Mouse (Mus musculus) left cerebral cortex, postnatal 25 days (tissue): Measurements from ENCODE around the gene Sctr. TPM values are rescaled to one million over a fixed set of nuclear protein-coding genes. Genes with fewer than 3 reads are reported as not detected.

ENCODE experiments used
- DNase-seq, 2 experiments: peaks; one replicate each; pipeline ENCODE4 v3.0.0; 2022; ENCODE audit warnings: low spot score in 2 of 2, mixed read lengths in 1 of 2
- intact Hi-C: fragments of 180-260 bp; cut with DNase I; formaldehyde crosslinking; loops from one replicate; pipeline ENCODE4 v1.15.1; 2025
- total RNA-seq, 2 experiments: library from RNA; stranded (reverse); gene quantifications; 2 replicates each; pipeline ENCODE4 v1.2.3; 2021

Gene Sctr
- total RNA-seq, 2 experiments from 2014 or later, result 0.53 to 0.62 TPM

- intact Hi-C loops, result no loop called here
- no peak for DNase-seq
Measured at GRCm38 (mm10) chr1:120024331-120025049, 17.8 kb downstream of the Sctr start.

GRCm38 (mm10) chr1:120025050-120025439 is 18.4 kb downstream of the Sctr start:
- intact Hi-C loops, result no loop called here
- DNase-seq, result no peak

- intact Hi-C loops, result no loop called here
- no peak for DNase-seq
Measured at GRCm38 (mm10) chr1:120027693-120028092, 21.0 kb downstream of the Sctr start.

- DNase-seq, result no peak
- intact Hi-C loops, result loop anchor here (5.0 kb wide), 1 partner anchor 122 kb away; no protein-coding TSS in a partner anchor
Measured at GRCm38 (mm10) chr1:120030474-120030873, 23.8 kb downstream of the Sctr start.

- intact Hi-C loops, result loop anchor here (1.0 to 5.0 kb wide), 2 partner anchors 60 to 119 kb away; no protein-coding TSS in a partner anchor
- peak; percentile 77 to 79 for DNase-seq
Measured at GRCm38 (mm10) chr1:120032804-120033468, 26.2 kb downstream of the Sctr start.

- intact Hi-C loops, result loop anchor here (1.0 to 5.0 kb wide), 2 partner anchors 60 to 119 kb away; no protein-coding TSS in a partner anchor
- no peak for DNase-seq
Measured at GRCm38 (mm10) chr1:120033469-120033854, 26.8 kb downstream of the Sctr start.

- no peak for DNase-seq
- intact Hi-C loops, result loop anchor here (5.0 kb wide), 1 partner anchor 118 kb away; no protein-coding TSS in a partner anchor
Measured at GRCm38 (mm10) chr1:120034793-120035192, 28.1 kb downstream of the Sctr start.

GRCm38 (mm10) chr1:120035456-120036034 is 28.9 kb downstream of the Sctr start:
- intact Hi-C loops, result no loop called here

GRCm38 (mm10) chr1:120037021-120037683 is 30.5 kb downstream of the Sctr start:
- DNase-seq, result no peak

More at GRCm38 (mm10) chr1:120035456-120036034, 28.9 kb downstream of the Sctr start:
- no peak for DNase-seq

GRCm38 (mm10) chr1:120038594-120038993 is 31.9 kb downstream of the Sctr start:
- no peak for DNase-seq
- intact Hi-C loops, result no loop called here

More at GRCm38 (mm10) chr1:120037021-120037683, 30.5 kb downstream of the Sctr start:
- intact Hi-C loops, result no loop called here

GRCm38 (mm10) chr1:120042421-120042820 is 35.7 kb downstream of the Sctr start:
- intact Hi-C loops, result no loop called here

GRCm38 (mm10) chr1:120044584-120044983 is 37.9 kb downstream of the Sctr start:
- intact Hi-C loops, result no loop called here
- no peak for DNase-seq

More at GRCm38 (mm10) chr1:120042421-120042820, 35.7 kb downstream of the Sctr start:
- DNase-seq, result no peak

- no peak for DNase-seq
- intact Hi-C loops, result no loop called here
Measured at GRCm38 (mm10) chr1:120047325-120047724, 40.6 kb downstream of the Sctr start.

GRCm38 (mm10) chr1:120051070-120051469 is 44.4 kb downstream of the Sctr start:
- intact Hi-C loops, result no loop called here
- DNase-seq, result no peak

GRCm38 (mm10) chr1:120054997-120055396 is 48.3 kb downstream of the Sctr start:
- intact Hi-C loops, result no loop called here
- peak in 1 of 2 experiments; percentile 65 for DNase-seq

GRCm38 (mm10) chr1:120055475-120055874 is 48.8 kb downstream of the Sctr start:
- intact Hi-C loops, result no loop called here
- DNase-seq, result no peak

- intact Hi-C loops, result no loop called here
- no peak for DNase-seq
Measured at GRCm38 (mm10) chr1:120056236-120056635, 49.5 kb downstream of the Sctr start.

- intact Hi-C loops, result no loop called here
Measured at GRCm38 (mm10) chr1:120057044-120057443, 50.4 kb downstream of the Sctr start.

GRCm38 (mm10) chr1:120057674-120058430 is 51.2 kb downstream of the Sctr start:
- intact Hi-C loops, result no loop called here

More at GRCm38 (mm10) chr1:120057044-120057443, 50.4 kb downstream of the Sctr start:
- peak in 1 of 2 experiments; percentile 65 for DNase-seq

More at GRCm38 (mm10) chr1:120057674-120058430, 51.2 kb downstream of the Sctr start:
- no peak for DNase-seq
